Mouse (Mus musculus): ENCODE data around the gene Mns1.

- no peak for TF ChIP-seq POLR2A (IDR thresholded peaks at IDR 0.05; ENCODE audit: insufficient read depth, low read depth, low read length)
- TF ChIP-seq CTCF (IDR thresholded peaks at IDR 0.05; ENCODE audit: insufficient read depth, low read depth, low read length): no peak
These were observed 28.2 kb upstream of the Mns1 start for GRCm38 (mm10) chr9:72409381-72410225.
